Mouse (Mus musculus) myocyte (in vitro differentiated cells): ENCODE data around the gene Snrnp40. TPM values are rescaled to one million over a fixed set of nuclear protein-coding genes. Genes with fewer than 3 reads are reported as not detected.

ENCODE experiments used
- H3K27me3 ChIP-seq: one replicate; pipeline ENCODE4 v1.6.1; 2011; ENCODE audit not compliant: control insufficient read depth, insufficient read depth, insufficient read length
- H3K36me3 ChIP-seq: one replicate; pipeline ENCODE4 v1.6.1; 2011; ENCODE audit not compliant: control insufficient read depth, insufficient read depth
- H3K4me2 ChIP-seq: one replicate; pipeline ENCODE4 v1.6.1; 2011; ENCODE audit warnings: low read depth, control low read depth
- H3K4me3 ChIP-seq: one replicate; pipeline ENCODE4 v1.5.1; 2011; ENCODE audit warnings: mild to moderate bottlenecking, control low read depth, moderate library complexity
- H3K79me2 ChIP-seq: one replicate; pipeline ENCODE4 v1.6.1; 2011; ENCODE audit not compliant: control insufficient read depth, insufficient read depth
- H3ac ChIP-seq: one replicate; pipeline ENCODE4 v1.6.1; 2011; ENCODE audit not compliant: control insufficient read depth, insufficient read length
- CEBPB ChIP-seq: IDR thresholded peaks from 2 replicates; pipeline ENCODE4 v1.6.1; 2011; ENCODE audit warnings: mild to moderate bottlenecking, moderate library complexity; ENCODE audit not compliant: poor library complexity, insufficient read depth, severe bottlenecking
- E2F4 ChIP-seq: IDR thresholded peaks from one replicate; pipeline ENCODE4 v1.6.1; 2011; ENCODE audit warnings: mild to moderate bottlenecking, control low read depth, moderate library complexity; ENCODE audit not compliant: insufficient read depth
- MAX ChIP-seq: IDR thresholded peaks from one replicate; pipeline ENCODE4 v1.6.1; 2011; ENCODE audit warnings: low read depth, mild to moderate bottlenecking, control low read depth
- MYOD1 ChIP-seq, 3 experiments: IDR thresholded peaks; one replicate each; pipeline ENCODE4 v1.6.1; 2011; ENCODE audit warnings: control low read depth in 2 of 3, low read depth in 2 of 3, mild to moderate bottlenecking in 2 of 3, moderate library complexity in 1 of 3; ENCODE audit not compliant: insufficient read length in 2 of 3, control insufficient read depth in 1 of 3
- MYOG ChIP-seq, 3 experiments: IDR thresholded peaks; one replicate each; pipeline ENCODE4 v1.6.1; 2011; ENCODE audit warnings: control low read depth in 2 of 3, low read depth in 2 of 3, mild to moderate bottlenecking in 2 of 3; ENCODE audit not compliant: insufficient read length in 2 of 3, control insufficient read depth in 1 of 3, insufficient read depth in 1 of 3
- POLR2A ChIP-seq: IDR thresholded peaks from one replicate; pipeline ENCODE4 v1.6.1; 2011; ENCODE audit warnings: low read depth, mild to moderate bottlenecking, control low read depth, moderate library complexity; ENCODE audit not compliant: insufficient read length
- POLR2AphosphoS2 ChIP-seq: IDR thresholded peaks from one replicate; pipeline ENCODE4 v1.6.1; 2011; ENCODE audit warnings: low read depth, control low read depth; ENCODE audit not compliant: insufficient read length
- REST ChIP-seq: IDR thresholded peaks from one replicate; pipeline ENCODE4 v1.6.1; 2011; ENCODE audit warnings: mild to moderate bottlenecking, control low read depth, moderate library complexity; ENCODE audit not compliant: insufficient read depth, insufficient read length
- SRF ChIP-seq: IDR thresholded peaks from one replicate; pipeline ENCODE4 v1.6.1; 2011; ENCODE audit warnings: low read depth; ENCODE audit not compliant: control insufficient read depth, insufficient read length
- TCF12 ChIP-seq: IDR thresholded peaks from one replicate; pipeline ENCODE4 v1.6.1; 2011; ENCODE audit warnings: mild to moderate bottlenecking, control low read depth; ENCODE audit not compliant: poor library complexity, insufficient read depth, severe bottlenecking
- TCF3 ChIP-seq: IDR thresholded peaks from one replicate; pipeline ENCODE4 v1.6.1; 2011; ENCODE audit warnings: low read depth, control low read depth; ENCODE audit not compliant: insufficient read length
- USF1 ChIP-seq: IDR thresholded peaks from one replicate; pipeline ENCODE4 v1.6.1; 2011; ENCODE audit warnings: low read depth, mild to moderate bottlenecking, control low read depth, moderate library complexity
- polyA plus RNA-seq: library from polyadenylated mRNA; unstranded; fragments of >200 nt; fragmentation: generic; extraction: Trizol; gene quantifications from one replicate; pipeline ENCODE4 v1.2.1, GENCODE M21; 2012; ENCODE audit warnings: missing spikeins

Gene Snrnp40
- 37.8 TPM for polyA plus RNA-seq

DNA sequence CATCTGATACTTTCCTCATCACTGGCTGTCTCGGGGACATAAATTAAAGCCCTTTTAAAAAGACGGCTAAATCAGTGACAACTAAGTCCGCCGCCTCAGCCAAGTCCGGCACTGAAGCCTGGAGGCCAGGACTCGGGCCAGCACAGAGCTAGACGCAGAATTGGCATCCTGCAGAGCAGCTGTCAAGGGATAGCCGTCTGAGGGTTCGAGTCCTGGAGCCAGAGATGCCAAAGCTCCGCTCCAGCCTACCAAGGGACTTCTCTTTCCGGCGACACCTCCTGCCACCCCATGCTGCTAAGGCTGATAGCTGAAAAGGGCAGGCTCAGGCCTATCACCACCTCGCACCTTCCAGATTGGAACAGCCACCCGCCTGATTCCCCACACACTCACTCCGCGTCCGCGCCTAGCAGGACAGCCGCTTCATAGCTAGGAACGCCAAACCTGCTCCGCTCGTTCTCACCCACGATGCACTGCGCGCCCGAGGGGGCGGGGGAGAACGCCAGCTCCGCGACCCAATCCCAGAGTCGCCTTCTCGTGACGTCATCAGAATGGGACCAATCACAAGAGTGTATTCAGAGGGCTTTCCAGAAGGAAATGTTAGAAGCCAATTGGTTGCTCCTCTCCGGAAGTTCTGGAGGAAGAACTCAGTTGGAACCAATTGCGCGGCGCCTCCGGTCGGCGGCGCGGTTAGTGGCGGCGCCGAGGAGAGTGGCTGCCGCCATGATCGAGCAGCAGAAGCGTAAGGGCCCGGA is at the start of gene Snrnp40, which contains the start of gene Zcchc17:
Gene Snrnp40, plus strand, starts transcription at position 647 of the 752 bp plus-strand sequence.
Gene Zcchc17, minus strand, starts transcription at position 458 of the 752 bp plus-strand sequence.
- H3ac ChIP-seq: peak within 1 kb of the TSS; percentile 85
- TF ChIP-seq CEBPB (no peak), MAX (no peak), MYOG (IDR thresholded peaks at IDR 0.05; ENCODE audit: control insufficient read depth in 1 of 3, insufficient read depth in 1 of 3, insufficient read length in 2 of 3, low read depth in 2 of 3) (peak in 1 of 3 experiments; percentile 37), MYOD1 (IDR thresholded peaks at IDR 0.05; ENCODE audit: control insufficient read depth in 1 of 3, insufficient read length in 2 of 3, low read depth in 2 of 3) (peak in 2 of 3 experiments; percentile 30 to 31), TCF3 (no peak), POLR2AphosphoS2 (peak; percentile 94), TCF12 (no peak), REST (peak; percentile 16), SRF (no peak), E2F4 (peak; percentile 66), USF1 (no peak), POLR2A (peak; percentile 91)
- no peaks in the 10 kb centered on the region for H3K27me3 ChIP-seq
- H3K36me3 ChIP-seq: no peaks in the 10 kb centered on the region
- peaks cover 44% of the 10 kb centered on the region for H3K79me2 ChIP-seq
- H3K4me3 ChIP-seq: peak within 1 kb of the TSS; percentile 90
- H3K4me2 ChIP-seq: peak within 1 kb of the TSS; percentile 97

GRCm38 (mm10) chr4:130312526-130312925 is 47.4 kb upstream of the Snrnp40 start:
- no peak overlapping the region for H3K4me3 ChIP-seq
- no peak overlapping the region for H3K4me2 ChIP-seq
- H3K36me3 ChIP-seq: peaks cover 3% of the 10 kb centered on the region
- H3K79me2 ChIP-seq: no peaks in the 10 kb centered on the region
- no peak overlapping the region for H3ac ChIP-seq
- no peak for TF ChIP-seq E2F4
- no peak for TF ChIP-seq MAX
- H3K27me3 ChIP-seq: no peaks in the 10 kb centered on the region

- no peak for TF ChIP-seq TCF12
- TF ChIP-seq MAX: no peak
- no peak for TF ChIP-seq SRF
- H3K27me3 ChIP-seq: no peaks in the 10 kb centered on the region
- no peak overlapping the region for H3ac ChIP-seq
- no peak overlapping the region for H3K4me2 ChIP-seq
- no peaks in the 10 kb centered on the region for H3K79me2 ChIP-seq
- H3K36me3 ChIP-seq: peaks cover 3% of the 10 kb centered on the region
- no peak overlapping the region for H3K4me3 ChIP-seq
Observed at GRCm38 (mm10) chr4:130313552-130313951, 46.4 kb upstream of the Snrnp40 start.

DNA sequence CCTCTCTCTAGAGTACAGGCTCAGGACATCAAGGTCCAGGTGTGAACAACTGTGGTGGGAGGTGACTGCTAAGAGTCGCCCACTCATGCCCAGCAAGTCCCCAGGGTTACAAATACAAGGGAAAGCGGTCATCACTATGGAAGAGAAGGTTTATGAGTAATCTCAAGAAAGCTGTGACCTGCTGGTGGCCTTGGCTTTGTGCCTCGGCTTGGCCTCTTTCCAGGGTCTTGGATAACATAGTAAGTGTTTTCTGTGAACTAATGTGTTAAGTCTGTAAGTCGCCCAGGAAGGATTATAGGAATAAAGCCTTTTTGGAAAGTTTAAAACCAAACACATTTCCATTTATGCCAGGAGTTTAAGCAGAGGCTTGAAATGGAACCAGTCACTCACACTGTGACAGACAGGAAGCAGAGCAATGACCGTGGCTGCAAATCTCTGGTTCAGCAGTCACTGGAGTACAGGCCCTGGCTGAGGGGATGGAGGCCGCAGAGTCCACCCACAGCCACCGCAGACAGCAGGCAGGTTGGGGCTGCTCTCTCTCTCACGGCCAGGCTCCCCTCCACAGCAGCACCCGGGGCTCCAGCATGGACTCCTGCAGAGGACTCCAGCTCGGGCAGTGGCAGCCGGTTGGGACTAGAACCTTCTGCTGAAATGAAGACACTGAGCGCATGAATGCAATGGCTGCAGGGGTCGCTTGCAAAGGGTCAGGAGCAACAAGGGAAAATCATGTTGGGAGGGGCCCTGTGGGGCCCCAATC is 44.0 kb upstream of the Snrnp40 start:
- H3K4me3 ChIP-seq: no peak overlapping the region
- peaks cover 3% of the 10 kb centered on the region for H3K36me3 ChIP-seq
- H3K27me3 ChIP-seq: no peaks in the 10 kb centered on the region
- no peak overlapping the region for H3K4me2 ChIP-seq
- H3ac ChIP-seq: no peak overlapping the region
- no peaks in the 10 kb centered on the region for H3K79me2 ChIP-seq
- TF ChIP-seq POLR2AphosphoS2 (no peak), TCF3 (no peak), USF1 (no peak), E2F4 (no peak), POLR2A (no peak), CEBPB (no peak), REST (no peak), MYOG (IDR thresholded peaks at IDR 0.05; ENCODE audit: control insufficient read depth in 1 of 3, insufficient read depth in 1 of 3, insufficient read length in 2 of 3, low read depth in 2 of 3) (no peak), MAX (no peak), TCF12 (no peak), SRF (no peak), MYOD1 (IDR thresholded peaks at IDR 0.05; ENCODE audit: control insufficient read depth in 1 of 3, insufficient read length in 2 of 3, low read depth in 2 of 3) (no peak)

- Histone ChIP-seq H3K79me2 (no peaks in the 10 kb centered on the region), H3ac (no peak overlapping the region), H3K4me2 (no peak overlapping the region), H3K27me3 (no peaks in the 10 kb centered on the region), H3K4me3 (no peak overlapping the region), H3K36me3 (peaks cover 3% of the 10 kb centered on the region)
- TF ChIP-seq CEBPB (no peak), MYOG (IDR thresholded peaks at IDR 0.05; ENCODE audit: control insufficient read depth in 1 of 3, insufficient read depth in 1 of 3, insufficient read length in 2 of 3, low read depth in 2 of 3) (no peak), MAX (no peak), TCF12 (no peak), E2F4 (no peak), TCF3 (no peak), POLR2AphosphoS2 (no peak)
Observed at GRCm38 (mm10) chr4:130316691-130317090, 43.2 kb upstream of the Snrnp40 start.
